Mouse (Mus musculus) G1E (cell line): Measurements from ENCODE around the gene Pbx1. TPM values are rescaled to one million over a fixed set of nuclear protein-coding genes. Genes with fewer than 3 reads are reported as not detected.

Experiments used
- ATAC-seq: 2 replicates; pipeline ENCODE4 v1.8.0; 2016; ENCODE audit warnings: mild to moderate bottlenecking; ENCODE audit not compliant: insufficient number of reproducible peaks, poor library complexity, low FRiP score, severe bottlenecking; ENCODE audit errors: extremely low read depth
- DNase-seq: peaks from one replicate; pipeline ENCODE4 v3.0.0; 2012; ENCODE audit warnings: low spot score
- H3K27me3 ChIP-seq: 2 replicates; pipeline ENCODE4 v1.6.1; 2012; ENCODE audit warnings: mild to moderate bottlenecking, low read length, inconsistent platforms; ENCODE audit not compliant: insufficient read depth
- H3K36me3 ChIP-seq: replicated peaks from 2 replicates; pipeline ENCODE3; 2012; ENCODE audit warnings: mild to moderate bottlenecking, inconsistent platforms
- H3K4me1 ChIP-seq: 2 replicates; pipeline ENCODE4 v1.6.1; 2012; ENCODE audit warnings: low read depth, low read length, inconsistent platforms, mixed read lengths; ENCODE audit not compliant: insufficient read depth
- H3K4me3 ChIP-seq: 2 replicates; pipeline ENCODE4 v1.5.1; 2012; ENCODE audit warnings: low read depth, mild to moderate bottlenecking, inconsistent platforms, low read length, moderate library complexity, mixed read lengths
- H3K9me3 ChIP-seq: replicated peaks from 2 replicates; pipeline ENCODE4 v1.6.1; 2012; ENCODE audit warnings: inconsistent platforms
- CTCF ChIP-seq: IDR thresholded peaks from 2 replicates; pipeline ENCODE4 v1.5.1; 2012; ENCODE audit warnings: low read depth, low read length, inconsistent platforms, mixed read lengths
- GATA1 ChIP-seq: IDR thresholded peaks from 2 replicates; pipeline ENCODE4 v1.6.1; 2012; ENCODE audit warnings: borderline replicate concordance, low read length, inconsistent platforms, mixed read lengths
- GATA2 ChIP-seq: IDR thresholded peaks from 2 replicates; pipeline ENCODE4 v1.6.1; 2012; ENCODE audit warnings: low read depth, low read length, inconsistent platforms, borderline replicate concordance
- POLR2AphosphoS5 ChIP-seq: IDR thresholded peaks from 2 replicates; pipeline ENCODE4 v1.6.1; 2012; ENCODE audit warnings: low read depth, low read length, inconsistent platforms; ENCODE audit not compliant: insufficient replicate concordance
- TAL1 ChIP-seq: conservative IDR thresholded peaks from 2 replicates; pipeline ENCODE4 v1.6.1; 2012; ENCODE audit warnings: low read depth, low read length, inconsistent platforms, mixed read lengths
- polyA plus RNA-seq: library from polyadenylated mRNA; stranded (reverse); fragments of >175 nt; gene quantifications from 2 replicates; pipeline ENCODE4 v1.2.3, GENCODE M21; 2012
- total RNA-seq, 2 experiments: library from RNA; stranded (forward) in 1 of 2; stranded (reverse) in 1 of 2; fragments of 200-1000 nt in 1 of 2; fragments of >200 nt in 1 of 2; fragmentation: Nextera tagmentation in 1 of 2; gene quantifications; 2 replicates each; pipeline ENCODE4 v1.2.3; 2014 to 2017

Pbx1 gene
- total and polyA plus RNA-seq, 3 experiments = 0.11 to 0.23 TPM; not detected in 1

DNA sequence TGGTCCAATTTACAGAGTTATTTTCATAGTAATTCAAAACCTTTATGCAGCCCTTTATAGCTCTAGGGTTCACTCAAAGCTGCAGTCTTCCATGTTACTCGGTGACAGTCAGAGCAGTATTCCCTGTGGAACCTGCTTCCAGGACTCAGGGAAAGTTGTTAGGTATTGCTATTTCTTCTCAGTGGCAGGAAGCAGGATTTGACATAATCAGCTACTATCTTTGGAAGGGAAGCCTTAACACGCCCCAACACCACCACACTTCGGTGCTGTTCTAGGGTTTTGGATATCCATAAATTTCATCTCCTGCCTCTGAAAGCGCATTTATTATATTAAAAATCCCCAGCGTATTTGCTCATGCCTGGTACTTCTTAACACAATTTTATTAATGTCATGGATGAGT lies 314.0 kb downstream of the Pbx1 start:
- TF ChIP-seq CTCF = no peak
- no peak for TF ChIP-seq POLR2AphosphoS5
- no peak for TF ChIP-seq TAL1
- TF ChIP-seq GATA2 = no peak
- Histone ChIP-seq H3K36me3 (no peaks in the 10 kb centered on the region), H3K9me3 (peaks cover 27% of the 10 kb centered on the region), H3K27me3 (no peaks in the 10 kb centered on the region), H3K4me3 (no peak overlapping the region), H3K4me1 (no peaks in the 10 kb centered on the region)
- no peak for DNase-seq
- no peak for ATAC-seq

DNA sequence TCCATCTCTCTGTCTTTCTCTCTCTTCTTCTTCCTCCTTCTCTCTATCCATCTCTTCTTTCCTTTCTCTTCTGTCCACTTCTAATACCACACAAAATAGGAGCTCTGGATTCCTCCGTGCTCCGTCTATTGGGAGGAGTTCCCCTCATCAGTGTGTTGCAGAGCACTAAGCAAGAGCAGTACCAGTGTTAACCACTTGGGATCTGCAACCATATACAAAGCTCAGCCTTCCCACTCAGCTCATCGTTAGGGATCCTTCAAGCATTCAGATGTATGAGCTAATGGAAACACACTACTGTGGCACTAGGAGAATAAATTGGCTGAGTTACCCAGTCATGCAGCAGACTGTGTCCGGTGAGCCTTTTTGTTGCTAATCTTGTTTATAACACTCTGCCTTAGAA lies 314.7 kb downstream of the Pbx1 start:
- TF ChIP-seq GATA1 = no peak
- no peak for TF ChIP-seq POLR2AphosphoS5
- TF ChIP-seq TAL1 = no peak
- TF ChIP-seq CTCF = no peak
- TF ChIP-seq GATA2 = no peak
- Histone ChIP-seq H3K27me3 (no peaks in the 10 kb centered on the region), H3K4me3 (no peak overlapping the region), H3K36me3 (no peaks in the 10 kb centered on the region), H3K4me1 (no peaks in the 10 kb centered on the region), H3K9me3 (peaks cover 27% of the 10 kb centered on the region)
- no peak for DNase-seq
- ATAC-seq = no peak

DNA sequence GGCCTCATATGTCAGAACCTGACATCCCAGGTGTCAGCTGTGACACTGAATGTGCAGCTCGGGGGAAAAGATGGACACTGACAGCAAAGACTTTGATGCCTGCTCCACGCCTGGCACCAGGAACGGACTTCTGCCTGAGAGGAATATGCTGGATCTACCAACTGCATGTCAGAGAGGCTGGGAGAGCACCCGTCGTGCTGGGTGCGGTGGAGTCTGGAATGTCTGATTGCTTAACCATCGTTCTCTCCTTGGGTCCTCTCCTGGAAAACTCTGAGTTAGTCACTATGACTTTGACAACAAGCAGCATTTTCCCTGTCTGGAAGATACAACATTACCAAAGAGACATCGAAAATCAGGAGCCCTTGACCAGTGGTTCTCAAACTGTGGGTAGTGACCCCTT lies 322.3 kb downstream of the Pbx1 start:
- H3K4me3 ChIP-seq = no peak overlapping the region
- no peak for TF ChIP-seq POLR2AphosphoS5
- no peak for TF ChIP-seq GATA1
- TF ChIP-seq TAL1 = no peak
- no peak for TF ChIP-seq GATA2
- TF ChIP-seq CTCF = no peak
- DNase-seq (no peak), ATAC-seq (no peak)
- no peaks in the 10 kb centered on the region for H3K4me1 ChIP-seq
- H3K27me3 ChIP-seq = no peaks in the 10 kb centered on the region
- H3K9me3 ChIP-seq = peaks cover 51% of the 10 kb centered on the region
- no peaks in the 10 kb centered on the region for H3K36me3 ChIP-seq

DNA sequence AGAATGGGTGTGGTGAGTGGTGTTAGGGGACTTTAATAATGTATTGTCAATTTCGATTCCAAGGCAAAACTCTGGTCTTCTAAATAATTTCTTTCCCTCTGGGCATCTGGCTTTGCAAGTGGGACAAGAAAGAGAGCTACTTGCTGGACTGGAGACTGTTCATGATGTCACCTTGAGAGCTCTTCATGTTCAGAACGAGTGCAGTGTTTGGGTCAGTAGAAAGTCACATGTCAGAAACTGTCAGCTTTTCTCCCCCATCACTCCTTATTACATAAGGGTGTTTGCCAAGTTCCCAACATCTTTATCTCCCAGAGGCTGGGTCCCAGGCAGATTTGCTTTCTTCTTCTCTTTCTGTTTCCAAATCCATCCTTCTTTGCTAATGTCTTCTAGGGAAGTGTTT lies 328.2 kb downstream of the Pbx1 start:
- Histone ChIP-seq H3K27me3 (no peaks in the 10 kb centered on the region), H3K4me1 (no peaks in the 10 kb centered on the region), H3K9me3 (peaks cover 35% of the 10 kb centered on the region), H3K36me3 (no peaks in the 10 kb centered on the region), H3K4me3 (no peak overlapping the region)
- TF ChIP-seq TAL1 (no peak), POLR2AphosphoS5 (no peak), CTCF (no peak), GATA1 (no peak), GATA2 (no peak)
- ATAC-seq = no peak
- no peak for DNase-seq

DNA sequence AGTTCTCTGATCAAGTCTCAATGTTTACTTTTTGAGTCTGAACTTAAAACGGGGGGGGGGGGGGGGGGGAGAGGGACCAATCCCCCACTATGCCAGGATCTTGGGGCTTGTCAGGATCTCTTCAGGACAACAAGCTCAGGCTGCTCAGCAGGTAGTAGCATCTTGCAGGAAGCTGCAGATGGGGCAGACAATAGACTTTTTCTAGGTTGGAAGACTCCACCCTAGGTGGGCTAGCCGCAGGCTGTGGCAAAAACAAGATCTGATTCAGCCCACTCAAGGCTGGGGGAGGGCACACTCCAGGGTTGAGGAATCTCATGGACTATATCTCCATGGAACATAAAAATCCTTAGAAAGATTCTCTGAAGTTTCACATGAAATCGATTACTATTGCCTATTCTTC lies 330.6 kb downstream of the Pbx1 start:
- H3K4me3 ChIP-seq = no peak overlapping the region
- no peaks in the 10 kb centered on the region for H3K4me1 ChIP-seq
- DNase-seq = no peak
- H3K27me3 ChIP-seq = no peaks in the 10 kb centered on the region
- no peak for TF ChIP-seq POLR2AphosphoS5
- no peak for TF ChIP-seq CTCF
- TF ChIP-seq GATA2 = no peak
- TF ChIP-seq GATA1 = no peak
- no peak for TF ChIP-seq TAL1
- no peaks in the 10 kb centered on the region for H3K36me3 ChIP-seq
- no peak for ATAC-seq
- H3K9me3 ChIP-seq = peaks cover 33% of the 10 kb centered on the region; the same call in 1 of the 2 replicates

DNA sequence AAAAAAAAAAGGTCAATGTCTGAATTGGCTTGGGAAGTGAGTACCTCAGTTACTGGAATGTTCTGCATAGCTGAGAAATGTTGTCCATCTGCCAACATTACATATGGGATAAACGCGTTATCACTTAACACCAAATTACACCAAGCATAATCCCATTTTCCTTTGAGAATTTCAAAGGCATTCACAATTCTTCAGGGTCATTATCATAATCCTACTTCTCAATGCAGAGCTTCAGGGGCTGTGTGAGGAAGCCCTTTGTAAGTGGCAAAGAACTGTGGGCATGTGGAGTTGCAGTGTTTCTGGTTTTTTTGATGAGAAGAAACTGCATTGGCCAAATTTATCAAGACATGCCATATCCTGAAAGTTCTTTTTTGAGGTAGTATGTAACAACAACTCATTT lies 333.3 kb downstream of the Pbx1 start:
- no peaks in the 10 kb centered on the region for H3K4me1 ChIP-seq
- H3K36me3 ChIP-seq = no peaks in the 10 kb centered on the region
- no peaks in the 10 kb centered on the region for H3K27me3 ChIP-seq
- no peak for DNase-seq
- H3K9me3 ChIP-seq = peaks cover 39% of the 10 kb centered on the region
- ATAC-seq = no peak
- no peak for TF ChIP-seq TAL1
- no peak for TF ChIP-seq CTCF
- no peak for TF ChIP-seq GATA2
- TF ChIP-seq GATA1 = no peak
- TF ChIP-seq POLR2AphosphoS5 = no peak
- H3K4me3 ChIP-seq = no peak overlapping the region

DNA sequence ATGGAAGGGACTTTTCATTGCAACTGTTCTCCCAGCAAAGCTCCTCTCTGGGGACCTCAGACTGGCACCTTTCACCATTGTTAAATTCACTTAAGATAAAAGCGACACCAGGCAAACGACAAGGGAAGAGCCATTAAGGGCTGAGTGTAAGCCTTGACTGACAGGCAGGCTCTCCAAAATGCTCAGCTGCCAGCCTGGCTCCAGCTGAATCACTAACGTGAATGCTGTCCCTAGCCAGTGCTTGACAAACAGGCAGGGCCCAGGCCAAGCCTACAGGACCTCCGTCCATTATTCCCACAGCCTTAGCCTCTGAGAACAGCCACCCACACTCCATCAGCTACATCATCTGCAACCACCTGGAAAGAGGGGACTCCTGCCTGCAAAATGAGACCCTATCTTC lies 337.4 kb downstream of the Pbx1 start:
- no peak for ATAC-seq
- TF ChIP-seq GATA1 = no peak
- no peak for TF ChIP-seq TAL1
- no peaks in the 10 kb centered on the region for H3K36me3 ChIP-seq

More for the DNA sequence above, 337.4 kb downstream of the Pbx1 start:
- Histone ChIP-seq H3K4me1 (no peaks in the 10 kb centered on the region), H3K9me3 (peaks cover 63% of the 10 kb centered on the region), H3K27me3 (no peaks in the 10 kb centered on the region), H3K4me3 (no peak overlapping the region)
- no peak for DNase-seq
